Mouse (Mus musculus) midbrain, embryonic 15.5 days (tissue): ENCODE measurements around the gene Ttc7b. TPM values are rescaled to one million over a fixed set of nuclear protein-coding genes. Genes with fewer than 3 reads are reported as not detected.

Experiments used
- ATAC-seq: fragments of 200-750 bp; cut with Nextera tagmentation; replicated peaks from 2 replicates; pipeline ENCODE4 v1.8.0; 2017; ENCODE audit warnings: moderate TSS enrichment
- H3K27ac ChIP-seq: fragments of 300-500 bp; sonication (generic); 2 replicates; pipeline ENCODE4 v1.5.1; 2015; ENCODE audit warnings: mild to moderate bottlenecking, inconsistent platforms
- H3K27me3 ChIP-seq: fragments of 300-500 bp; sonication (generic); replicated peaks from 2 replicates; pipeline ENCODE4 v1.6.1; 2015; ENCODE audit warnings: inconsistent platforms
- H3K36me3 ChIP-seq: fragments of 300-500 bp; sonication (generic); replicated peaks from 2 replicates; pipeline ENCODE4 v1.6.1; 2015; ENCODE audit warnings: inconsistent platforms
- H3K4me1 ChIP-seq: fragments of 300-500 bp; sonication (generic); 2 replicates; pipeline ENCODE4 v1.6.1; 2015; ENCODE audit warnings: inconsistent platforms
- H3K4me2 ChIP-seq: fragments of 300-500 bp; sonication (generic); 2 replicates; pipeline ENCODE4 v1.6.1; 2015; ENCODE audit warnings: inconsistent platforms, mild to moderate bottlenecking, moderate library complexity
- H3K4me3 ChIP-seq: fragments of 300-500 bp; sonication (generic); 2 replicates; pipeline ENCODE4 v1.5.1; 2015; ENCODE audit warnings: mild to moderate bottlenecking, inconsistent platforms
- H3K9ac ChIP-seq: fragments of 300-500 bp; sonication (generic); 2 replicates; pipeline ENCODE4 v1.6.1; 2015; ENCODE audit warnings: mild to moderate bottlenecking, inconsistent platforms
- H3K9me3 ChIP-seq: fragments of 300-500 bp; sonication (generic); 2 replicates; pipeline ENCODE4 v1.6.1; 2016; ENCODE audit warnings: inconsistent platforms
- WGBS: fragments of 180-500 bp; shearing (Covaris S2); methylation state at CpG from one replicate; pipeline ENCODE4 v1.1.7; 2015; ENCODE audit warnings: mixed read lengths; 5-methylcytosine and 5-hydroxymethylcytosine counted together
- polyA plus RNA-seq: library from polyadenylated mRNA; unstranded; fragments of >200 nt; fragmentation: Nextera tagmentation; extraction: Ambion mirVana; gene quantifications from 2 replicates; pipeline ENCODE4 v1.2.1, GENCODE M21; 2015

Ttc7b gene
- polyA plus RNA-seq, 1 experiment from 2014 or later: 9.7 TPM

DNA sequence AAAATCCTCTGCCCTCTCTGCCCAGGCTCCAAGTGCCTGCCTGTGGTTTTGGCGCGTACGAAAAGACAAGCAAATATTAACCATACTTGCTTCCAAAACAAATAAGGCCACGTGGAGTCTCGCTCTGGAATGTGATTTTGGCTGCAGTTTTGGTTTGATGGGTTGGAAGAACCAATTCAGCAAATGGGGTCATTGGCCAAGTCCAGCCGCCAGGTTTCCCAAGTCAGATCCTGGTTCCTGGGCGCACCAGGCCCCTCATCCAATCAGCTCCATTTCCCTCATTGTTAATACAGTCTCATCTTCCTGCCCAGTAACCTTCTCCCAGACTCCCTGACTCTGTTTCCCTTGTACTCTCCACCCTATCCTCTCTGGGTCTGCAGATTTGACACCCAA, 946 bp downstream of the Ttc7b start:
- H3K4me1 ChIP-seq: peaks cover 26% of the 10 kb centered on the region
- WGBS: 44% methylated on average over 7 of the region's 7 CpGs
- no peaks in the 10 kb centered on the region; the same call in 1 of the 2 replicates for H3K36me3 ChIP-seq
- H3K9me3 ChIP-seq: no peaks in the 10 kb centered on the region
- no peaks in the 10 kb centered on the region for H3K27me3 ChIP-seq
- peak overlapping the region; percentile 88 for H3K27ac ChIP-seq
- H3K9ac ChIP-seq: peak overlapping the region; percentile 99
- peak overlapping the region; percentile 86 for H3K4me2 ChIP-seq
- H3K4me3 ChIP-seq: peak overlapping the region; percentile 97
- peak; percentile 28 for ATAC-seq

DNA sequence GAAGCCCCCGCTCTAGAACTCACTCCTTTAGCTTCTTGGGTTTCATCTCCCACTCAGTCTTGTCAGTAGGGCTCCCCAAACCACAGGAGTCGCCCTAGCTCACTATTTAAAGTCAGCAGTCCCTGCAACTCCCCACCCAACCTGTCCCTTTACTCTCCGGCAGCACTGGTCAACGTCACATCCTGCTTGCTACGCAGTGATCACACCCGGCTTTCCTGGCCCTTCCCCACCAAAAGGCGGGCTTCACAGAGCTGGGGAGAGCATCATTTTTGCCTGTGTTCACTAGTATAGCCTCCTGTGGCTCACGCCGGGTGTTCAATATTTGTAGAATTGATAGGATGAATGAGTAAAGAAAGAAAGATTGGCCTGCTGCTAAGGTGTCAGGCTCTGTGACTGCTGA, 3.3 kb downstream of the Ttc7b start:
- Histone ChIP-seq H3K9ac (no peak overlapping the region), H3K36me3 (no peaks in the 10 kb centered on the region; the same call in 1 of the 2 replicates), H3K9me3 (no peaks in the 10 kb centered on the region), H3K4me3 (no peak overlapping the region), H3K27ac (no peak overlapping the region), H3K27me3 (no peaks in the 10 kb centered on the region), H3K4me1 (peaks cover 26% of the 10 kb centered on the region), H3K4me2 (no peak overlapping the region)
- no peak for ATAC-seq
- 96% methylated on average over 9 of the region's 9 CpGs for WGBS

DNA sequence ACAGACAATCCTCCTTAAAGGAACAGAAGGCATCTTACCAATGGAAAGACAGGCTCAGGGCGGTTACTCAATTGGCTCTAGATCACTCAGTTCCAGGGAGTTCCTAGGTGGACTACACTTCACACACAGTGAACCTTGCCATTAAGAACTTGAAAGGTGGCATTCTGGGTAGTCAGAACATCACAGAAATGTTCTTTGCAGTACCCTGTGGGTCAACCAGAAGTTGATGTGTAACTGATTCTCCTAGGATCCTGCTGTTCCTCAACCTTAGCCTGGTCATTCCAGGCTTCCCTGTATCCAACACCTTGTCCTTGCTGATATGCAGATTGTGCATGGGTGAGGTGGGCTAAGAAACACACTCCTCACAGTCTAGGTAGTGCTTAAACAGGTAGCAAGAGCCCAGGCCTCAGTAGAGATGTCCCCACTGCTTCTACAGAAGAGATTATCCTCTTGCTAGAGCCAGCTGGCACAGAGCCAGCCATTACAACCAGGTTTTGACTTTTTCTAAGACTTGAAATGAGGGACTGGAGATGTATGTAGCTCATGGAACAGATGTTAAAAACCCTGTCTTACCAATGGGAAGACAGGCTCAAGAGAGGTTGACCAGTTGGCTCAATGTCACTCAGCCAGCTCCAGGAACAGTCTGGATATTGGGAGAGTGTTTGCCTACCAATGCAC, 4.3 kb downstream of the Ttc7b start:
- WGBS: 95% methylated on average over 1 of the region's 1 CpGs
- peaks cover 26% of the 10 kb centered on the region for H3K4me1 ChIP-seq
- no peak overlapping the region for H3K9ac ChIP-seq
- no peak overlapping the region for H3K4me2 ChIP-seq
- no peak for ATAC-seq
- H3K4me3 ChIP-seq: no peak overlapping the region
- no peaks in the 10 kb centered on the region for H3K9me3 ChIP-seq
- H3K27ac ChIP-seq: no peak overlapping the region
- H3K36me3 ChIP-seq: no peaks in the 10 kb centered on the region; the same call in 1 of the 2 replicates
- no peaks in the 10 kb centered on the region for H3K27me3 ChIP-seq

DNA sequence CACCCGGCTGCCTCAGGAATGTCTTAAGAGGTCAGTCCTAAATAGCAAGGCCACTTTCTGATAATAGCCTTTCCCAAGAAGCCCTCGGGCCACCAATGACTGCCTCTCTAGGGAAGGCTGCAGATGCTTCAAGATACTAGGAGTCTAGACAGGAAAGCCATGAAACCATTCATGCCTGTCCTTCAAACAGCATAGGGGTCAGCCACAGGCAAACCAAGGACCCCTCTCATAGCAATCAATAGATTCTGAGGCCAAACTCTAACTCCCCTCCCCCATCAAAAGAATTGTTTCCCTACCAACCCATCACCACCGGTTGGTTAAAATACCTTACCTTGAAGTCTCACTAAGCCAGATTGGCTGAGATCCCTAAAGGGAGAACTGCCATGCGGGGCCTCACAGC, 5.1 kb downstream of the Ttc7b start:
- H3K27ac ChIP-seq: no peak overlapping the region
- no peaks in the 10 kb centered on the region for H3K27me3 ChIP-seq
- peaks cover 22% of the 10 kb centered on the region for H3K4me1 ChIP-seq
- no peak overlapping the region for H3K4me3 ChIP-seq
- H3K36me3 ChIP-seq: no peaks in the 10 kb centered on the region; the same call in 1 of the 2 replicates
- H3K4me2 ChIP-seq: no peak overlapping the region
- no peak for ATAC-seq
- no peak overlapping the region for H3K9ac ChIP-seq
- H3K9me3 ChIP-seq: no peaks in the 10 kb centered on the region
- WGBS: 94% methylated on average over 4 of the region's 4 CpGs

DNA sequence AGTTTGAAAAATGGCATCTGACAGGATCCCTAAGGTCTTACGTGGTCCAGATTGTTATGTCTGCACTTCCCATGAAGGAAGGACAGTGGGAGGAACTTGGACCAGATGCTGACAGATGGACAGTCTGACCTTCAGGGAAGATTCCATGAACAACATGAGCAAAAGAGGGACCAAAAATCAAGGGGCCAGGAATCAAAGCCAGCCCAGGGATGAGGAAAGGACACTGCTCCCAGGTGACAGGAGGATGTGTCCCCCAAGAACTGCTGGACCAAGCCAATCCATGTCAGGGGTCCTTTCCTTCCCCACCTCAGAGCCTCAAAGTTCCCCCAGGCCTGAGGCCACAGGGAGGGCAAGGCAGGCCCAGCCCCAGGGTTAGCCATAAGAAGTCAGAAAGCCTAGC, 6.0 kb downstream of the Ttc7b start:
- no peak overlapping the region for H3K4me2 ChIP-seq
- H3K9me3 ChIP-seq: no peaks in the 10 kb centered on the region
- no peak overlapping the region for H3K9ac ChIP-seq
- no peak overlapping the region for H3K4me3 ChIP-seq
- H3K27ac ChIP-seq: no peak overlapping the region
- H3K4me1 ChIP-seq: peaks cover 18% of the 10 kb centered on the region
- ATAC-seq: no peak
- H3K27me3 ChIP-seq: no peaks in the 10 kb centered on the region
- 91% methylated on average over 1 of the region's 1 CpGs for WGBS
- H3K36me3 ChIP-seq: no peaks in the 10 kb centered on the region; the same call in 1 of the 2 replicates

DNA sequence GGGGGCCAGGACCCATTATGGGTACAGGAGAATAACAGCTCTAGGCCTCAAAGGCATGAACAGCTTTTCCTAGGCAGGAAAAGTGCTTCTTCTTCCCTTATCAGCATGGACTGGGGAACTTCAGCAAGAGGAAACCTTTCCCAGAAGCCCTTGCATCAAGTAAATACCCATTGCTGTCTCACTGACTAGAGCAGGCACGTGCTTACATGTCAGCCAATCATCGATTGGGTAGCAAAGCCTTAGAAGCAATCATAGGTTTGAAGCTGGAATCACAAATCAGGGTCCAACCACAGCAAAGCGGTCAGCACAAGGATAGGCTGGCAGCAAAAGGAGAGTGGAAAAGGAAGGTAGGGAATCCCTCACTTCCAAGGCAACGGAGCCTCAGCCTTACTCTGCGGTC, 7.5 kb downstream of the Ttc7b start:
- H3K4me3 ChIP-seq: no peak overlapping the region
- 89% methylated on average over 5 of the region's 5 CpGs for WGBS
- no peak for ATAC-seq
- H3K9ac ChIP-seq: no peak overlapping the region
- no peaks in the 10 kb centered on the region; the same call in 1 of the 2 replicates for H3K36me3 ChIP-seq
- H3K27ac ChIP-seq: no peak overlapping the region
- peaks cover 4% of the 10 kb centered on the region for H3K4me1 ChIP-seq
- no peaks in the 10 kb centered on the region for H3K9me3 ChIP-seq
- H3K27me3 ChIP-seq: no peaks in the 10 kb centered on the region
- no peak overlapping the region for H3K4me2 ChIP-seq

DNA sequence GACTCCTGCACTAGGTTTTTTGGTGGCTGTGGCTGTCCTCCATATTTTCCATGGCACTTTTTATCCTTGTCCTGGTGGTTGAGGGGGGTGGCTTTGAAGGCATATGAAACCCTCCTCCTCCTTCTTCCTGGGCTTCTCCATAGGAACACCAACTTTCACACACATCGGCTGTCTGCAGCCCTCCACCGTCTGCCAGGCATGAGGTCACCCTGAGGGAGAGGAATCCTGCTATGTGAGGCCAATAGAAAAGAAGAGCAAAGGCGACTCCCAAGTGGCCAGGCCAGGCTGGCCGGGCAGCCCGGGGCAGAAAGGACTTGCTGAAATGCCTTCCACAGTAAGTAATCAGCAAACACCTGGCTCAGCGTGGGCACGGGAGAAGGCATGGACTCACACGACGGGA, 8.0 kb downstream of the Ttc7b start:
- H3K4me3 ChIP-seq: no peak overlapping the region
- no peak overlapping the region for H3K9ac ChIP-seq
- no peaks in the 10 kb centered on the region for H3K9me3 ChIP-seq
- 86% methylated on average over 9 of the region's 9 CpGs for WGBS
- H3K4me2 ChIP-seq: no peak overlapping the region
- no peaks in the 10 kb centered on the region; the same call in 1 of the 2 replicates for H3K36me3 ChIP-seq
- no peaks in the 10 kb centered on the region for H3K4me1 ChIP-seq
- no peaks in the 10 kb centered on the region for H3K27me3 ChIP-seq
- no peak overlapping the region for H3K27ac ChIP-seq
- ATAC-seq: no peak

DNA sequence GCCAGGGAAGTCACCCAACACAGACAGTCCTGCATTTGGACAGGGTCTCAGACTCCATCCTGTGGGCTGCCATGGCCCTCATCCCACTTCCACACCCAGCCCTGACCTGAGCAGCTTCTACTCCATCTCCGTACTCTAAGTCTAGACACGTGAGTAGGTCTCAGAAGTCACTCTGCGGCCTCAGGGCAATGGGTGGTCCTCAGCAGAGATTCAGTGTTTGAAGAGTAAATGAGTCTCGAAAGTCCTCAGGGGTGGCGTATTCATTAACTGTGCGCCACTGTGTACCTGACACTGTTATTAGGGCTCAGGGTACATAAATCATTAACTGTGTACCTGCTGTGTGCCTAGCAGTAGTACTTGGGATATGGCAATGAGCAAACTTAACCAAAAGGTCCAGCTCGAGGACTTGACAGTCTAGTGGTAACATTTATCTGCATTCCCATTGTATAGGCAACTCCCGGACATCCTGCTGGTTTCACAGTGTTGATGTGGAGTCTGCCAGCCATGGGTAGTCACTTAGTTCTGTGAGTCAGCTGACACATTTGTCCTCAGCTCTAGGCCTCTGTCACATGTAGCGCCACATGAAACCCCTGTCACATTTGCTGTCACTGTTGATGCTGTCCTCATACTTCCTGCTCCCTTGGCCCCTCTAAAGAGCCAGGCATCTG, 10.9 kb downstream of the Ttc7b start:
- Histone ChIP-seq H3K4me3 (no peak overlapping the region), H3K9me3 (no peaks in the 10 kb centered on the region), H3K27me3 (no peaks in the 10 kb centered on the region), H3K27ac (no peak overlapping the region), H3K4me1 (peaks cover under 1% of the 10 kb centered on the region; the same call in 1 of the 2 replicates), H3K36me3 (no peaks in the 10 kb centered on the region), H3K4me2 (no peak overlapping the region), H3K9ac (no peak overlapping the region)
- ATAC-seq: no peak
- WGBS: 85% methylated on average over 9 of the region's 9 CpGs

DNA sequence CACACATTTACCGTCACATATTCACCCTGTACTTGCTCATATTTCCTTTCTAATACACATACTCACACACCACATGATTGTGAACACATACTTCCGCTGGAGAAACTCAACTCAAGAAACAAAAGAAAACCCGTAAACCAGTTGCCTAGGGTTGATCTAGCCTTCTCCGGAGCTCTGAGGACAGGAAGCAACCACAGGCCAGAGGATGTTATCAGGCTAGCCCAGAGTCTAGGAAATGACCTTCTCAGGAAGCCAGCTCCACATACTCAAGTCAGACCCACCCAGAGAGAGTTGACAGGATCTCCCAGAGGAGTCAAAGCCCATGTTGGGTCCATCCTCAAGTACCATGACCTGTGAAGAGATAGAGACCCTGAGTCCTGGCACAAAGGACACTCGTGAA, 12.0 kb downstream of the Ttc7b start:
- H3K9me3 ChIP-seq: no peaks in the 10 kb centered on the region
- no peaks in the 10 kb centered on the region for H3K36me3 ChIP-seq
- no peak overlapping the region for H3K9ac ChIP-seq
- H3K4me3 ChIP-seq: no peak overlapping the region
- no peak for ATAC-seq
- H3K4me1 ChIP-seq: peaks cover 7% of the 10 kb centered on the region; the same call in 1 of the 2 replicates
- WGBS: 92% methylated on average over 5 of the region's 5 CpGs
- H3K27me3 ChIP-seq: no peaks in the 10 kb centered on the region
- no peak overlapping the region for H3K27ac ChIP-seq
- no peak overlapping the region for H3K4me2 ChIP-seq

DNA sequence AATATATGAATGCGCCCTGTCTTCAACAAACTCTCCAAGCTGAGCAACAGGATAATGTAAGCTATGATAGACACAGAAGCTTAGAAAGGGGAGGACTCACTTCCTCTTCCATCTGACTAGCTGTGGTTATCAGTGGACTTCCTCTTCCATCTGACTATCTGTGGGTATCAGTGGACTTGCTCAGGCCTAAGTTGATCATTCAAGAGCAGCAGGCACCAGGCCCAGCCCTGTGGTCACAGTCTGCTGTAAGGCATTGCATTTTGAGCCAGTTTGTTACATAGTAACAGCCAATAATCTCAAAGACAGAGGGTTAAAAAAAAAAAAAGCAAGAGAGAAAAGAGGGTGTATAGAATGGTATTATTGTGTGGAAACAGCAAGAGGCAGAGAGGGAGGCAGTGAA, 15.1 kb downstream of the Ttc7b start:
- Histone ChIP-seq H3K9ac (no peak overlapping the region), H3K4me2 (no peak overlapping the region), H3K27ac (no peak overlapping the region), H3K36me3 (no peaks in the 10 kb centered on the region), H3K4me1 (peaks cover 9% of the 10 kb centered on the region; the same call in 1 of the 2 replicates), H3K4me3 (no peak overlapping the region), H3K9me3 (no peaks in the 10 kb centered on the region), H3K27me3 (no peaks in the 10 kb centered on the region)
- ATAC-seq: no peak
- 97% methylated on average over 1 of the region's 1 CpGs for WGBS

DNA sequence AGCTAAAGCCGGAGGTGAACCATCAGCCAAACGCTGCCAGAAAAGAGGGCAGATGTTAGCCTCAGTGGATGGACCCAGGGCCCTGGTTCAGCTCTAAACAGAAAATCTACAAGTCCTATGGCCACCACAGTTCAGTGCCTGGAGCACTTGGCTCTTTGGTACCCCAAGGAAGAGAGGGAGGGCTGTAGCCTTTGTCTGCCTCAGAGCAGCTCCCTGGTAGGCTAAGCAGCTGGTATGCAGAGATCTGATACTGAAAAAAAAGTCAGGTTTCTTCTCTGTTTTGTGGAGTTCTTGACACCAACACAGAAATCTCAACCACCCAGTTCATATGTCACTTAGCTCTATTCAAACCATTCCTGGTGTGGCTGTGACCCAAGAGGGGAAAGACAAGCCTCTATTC, 16.0 kb downstream of the Ttc7b start:
- Histone ChIP-seq H3K4me3 (no peak overlapping the region), H3K36me3 (no peaks in the 10 kb centered on the region), H3K27me3 (no peaks in the 10 kb centered on the region), H3K9me3 (no peaks in the 10 kb centered on the region), H3K4me2 (no peak overlapping the region), H3K4me1 (peaks cover 9% of the 10 kb centered on the region; the same call in 1 of the 2 replicates), H3K9ac (no peak overlapping the region), H3K27ac (no peak overlapping the region)
- WGBS: 94% methylated on average over 2 of the region's 2 CpGs
- ATAC-seq: no peak

DNA sequence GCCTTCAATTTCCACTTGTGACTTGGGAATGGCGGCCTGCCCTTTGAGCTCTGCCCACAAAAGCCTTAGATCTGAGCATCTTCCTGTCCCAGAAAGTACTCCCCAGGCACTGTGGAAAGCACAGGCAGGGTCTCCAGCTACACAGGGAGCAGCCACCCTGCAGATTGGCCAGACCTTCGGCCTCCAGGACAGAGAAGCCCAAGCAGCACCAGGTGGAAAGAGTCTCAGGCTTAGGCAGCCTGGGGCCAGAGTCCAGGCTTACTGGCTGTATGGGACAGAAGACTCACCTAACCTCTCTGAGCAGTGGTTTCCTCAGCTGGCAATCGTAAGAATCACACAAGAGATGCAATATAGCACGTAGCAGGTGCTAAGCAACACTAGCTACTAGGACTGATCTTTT, 17.0 kb downstream of the Ttc7b start:
- H3K4me1 ChIP-seq: peaks cover 9% of the 10 kb centered on the region; the same call in 1 of the 2 replicates
- 84% methylated on average over 4 of the region's 4 CpGs for WGBS
- H3K9ac ChIP-seq: no peak overlapping the region
- H3K4me3 ChIP-seq: no peak overlapping the region
- H3K4me2 ChIP-seq: no peak overlapping the region
- H3K27ac ChIP-seq: no peak overlapping the region
- no peaks in the 10 kb centered on the region for H3K9me3 ChIP-seq
- no peak for ATAC-seq
- peaks cover 7% of the 10 kb centered on the region for H3K36me3 ChIP-seq
- no peaks in the 10 kb centered on the region for H3K27me3 ChIP-seq

DNA sequence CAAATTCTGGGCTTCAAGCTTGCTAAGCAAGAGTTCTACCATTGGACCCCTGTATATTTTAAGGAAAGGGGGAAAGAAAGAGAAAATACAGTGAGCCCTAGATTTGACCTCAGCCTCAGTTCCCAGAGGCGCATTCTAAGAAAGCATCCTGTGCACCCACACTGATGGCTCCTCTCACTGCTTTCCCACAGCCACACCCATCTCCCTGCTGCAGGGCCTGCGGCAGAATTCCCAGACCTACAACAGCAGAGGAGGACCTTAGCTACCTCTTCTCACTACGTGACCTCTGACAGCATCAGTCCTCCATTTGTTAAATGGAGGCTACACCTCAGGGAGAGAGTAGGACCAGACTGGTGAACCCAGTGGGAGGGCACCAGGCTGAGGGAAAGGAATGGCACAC, 18.1 kb downstream of the Ttc7b start:
- ATAC-seq: no peak
- no peaks in the 10 kb centered on the region for H3K9me3 ChIP-seq
- no peak overlapping the region for H3K27ac ChIP-seq
- no peak overlapping the region for H3K9ac ChIP-seq
- no peak overlapping the region for H3K4me2 ChIP-seq
- H3K36me3 ChIP-seq: peaks cover 15% of the 10 kb centered on the region
- 81% methylated on average over 3 of the region's 3 CpGs for WGBS
- peaks cover 9% of the 10 kb centered on the region; the same call in 1 of the 2 replicates for H3K4me1 ChIP-seq
- no peak overlapping the region for H3K4me3 ChIP-seq
- no peaks in the 10 kb centered on the region for H3K27me3 ChIP-seq
